Mouse (Mus musculus): Measurements from ENCODE around the gene Fam50b.

DNA sequence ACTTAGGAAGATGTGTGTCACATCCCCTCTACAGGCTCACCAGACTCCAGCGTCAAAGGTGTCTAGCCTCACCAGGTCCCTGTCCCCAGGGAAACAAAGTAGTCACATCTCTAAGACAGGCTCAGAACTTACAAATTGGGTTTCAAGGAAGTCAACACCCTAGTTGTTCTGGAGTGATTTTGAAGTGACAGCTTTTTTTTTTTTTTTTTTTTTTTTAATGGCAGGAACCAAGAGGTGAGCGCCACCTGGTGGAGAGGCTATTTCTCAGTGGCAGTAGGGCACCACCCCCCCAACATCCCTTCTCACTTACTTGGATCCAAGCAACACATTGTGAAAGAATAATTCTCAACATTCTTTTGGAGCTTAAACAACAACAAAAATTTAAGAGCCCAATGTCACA, 59.2 kb downstream of the Fam50b start:
- no peak for TF ChIP-seq GABPA (IDR thresholded peaks at IDR 0.05; ENCODE audit: low read depth, low read length)
- no peak for TF ChIP-seq RCOR1 (IDR thresholded peaks at IDR 0.05; ENCODE audit: low read depth, low read length)
- TF ChIP-seq MXI1 (IDR thresholded peaks at IDR 0.05; ENCODE audit: low read depth, low read length): no peak
- no peak for TF ChIP-seq JUND (IDR thresholded peaks at IDR 0.05; ENCODE audit: low read depth, low read length)
- TF ChIP-seq CHD1 (IDR thresholded peaks at IDR 0.05; ENCODE audit: low read depth, low read length): no peak
- no peak for TF ChIP-seq TBP (IDR thresholded peaks at IDR 0.05; ENCODE audit: low read depth, low read length)
- TF ChIP-seq BHLHE40 (IDR thresholded peaks at IDR 0.05; ENCODE audit: borderline replicate concordance, low read depth, low read length): no peak

Measured in MEL (cell line).